Mouse (Mus musculus) midbrain, embryonic 16.5 days (tissue): ENCODE results near the gene Trpv4. TPM values are rescaled to one million over a fixed set of nuclear protein-coding genes. Genes with fewer than 3 reads are reported as not detected.

Experiments used
- ATAC-seq: fragments of 200-750 bp; cut with Nextera tagmentation; 2 replicates; pipeline ENCODE4 v1.8.0; 2017; ENCODE audit warnings: moderate TSS enrichment
- H3K27ac ChIP-seq: fragments of 300-500 bp; sonication (generic); 2 replicates; pipeline ENCODE4 v1.5.1; 2014; ENCODE audit warnings: mild to moderate bottlenecking, low read length, mixed read lengths
- H3K27me3 ChIP-seq: fragments of 300-500 bp; sonication (generic); 2 replicates; pipeline ENCODE4 v1.6.1; 2014; ENCODE audit warnings: low read depth, low read length, mixed read lengths; ENCODE audit not compliant: control insufficient read depth, insufficient read depth
- H3K36me3 ChIP-seq: fragments of 300-500 bp; sonication (generic); 2 replicates; pipeline ENCODE4 v1.6.1; 2014; ENCODE audit warnings: mild to moderate bottlenecking, low read length, moderate library complexity, mixed read lengths; ENCODE audit not compliant: control insufficient read depth, insufficient read depth
- H3K4me1 ChIP-seq: fragments of 300-500 bp; sonication (generic); 2 replicates; pipeline ENCODE4 v1.6.1; 2014; ENCODE audit warnings: mild to moderate bottlenecking, low read length, mixed read lengths; ENCODE audit not compliant: control insufficient read depth, insufficient read depth
- H3K4me2 ChIP-seq: fragments of 300-500 bp; sonication (generic); 2 replicates; pipeline ENCODE4 v1.6.1; 2014; ENCODE audit warnings: mild to moderate bottlenecking, low read length, mixed read lengths
- H3K4me3 ChIP-seq: fragments of 300-500 bp; sonication (generic); 2 replicates; pipeline ENCODE4 v1.5.1; 2014; ENCODE audit warnings: low read depth, mild to moderate bottlenecking, low read length, moderate library complexity, mixed read lengths
- H3K9ac ChIP-seq: fragments of 300-500 bp; sonication (generic); 2 replicates; pipeline ENCODE4 v1.6.1; 2014; ENCODE audit warnings: low read depth, low read length, mixed read lengths
- H3K9me3 ChIP-seq: fragments of 300-500 bp; sonication (generic); replicated peaks from 2 replicates; pipeline ENCODE4 v1.6.1; 2014; ENCODE audit warnings: mild to moderate bottlenecking, low read length, mixed read lengths; ENCODE audit not compliant: control insufficient read depth, poor library complexity, severe bottlenecking
- WGBS: fragments of 180-500 bp; shearing (Covaris S2); extraction: QIAGEN DNeasy Blood & Tissue Kit; methylation state at CpG from one replicate; pipeline ENCODE4 v1.1.7; 2014; 5-methylcytosine and 5-hydroxymethylcytosine counted together
- polyA plus RNA-seq: library from polyadenylated mRNA; unstranded; fragments of >200 nt; fragmentation: Nextera tagmentation; extraction: Ambion mirVana; gene quantifications from 2 replicates; pipeline ENCODE4 v1.2.1, GENCODE M21; 2015

The Trpv4 gene
- polyA plus RNA-seq, 1 experiment from 2014 or later = 1.3 TPM

GRCm38 (mm10) chr5:114583490-114584175, 74.6 kb downstream of the Trpv4 start:
- 78% methylated on average over 12 of the region's 12 CpGs for WGBS
- H3K4me1 ChIP-seq = peaks cover 45% of the 10 kb centered on the region
- no peaks in the 10 kb centered on the region for H3K36me3 ChIP-seq
- ATAC-seq = no peak
- no peaks in the 10 kb centered on the region for H3K9me3 ChIP-seq
- H3K4me2 ChIP-seq = no peak overlapping the region
- H3K9ac ChIP-seq = no peak overlapping the region; the same call in 1 of the 2 replicates
- no peak overlapping the region for H3K4me3 ChIP-seq
- no peak overlapping the region for H3K27ac ChIP-seq
- no peaks in the 10 kb centered on the region for H3K27me3 ChIP-seq

DNA sequence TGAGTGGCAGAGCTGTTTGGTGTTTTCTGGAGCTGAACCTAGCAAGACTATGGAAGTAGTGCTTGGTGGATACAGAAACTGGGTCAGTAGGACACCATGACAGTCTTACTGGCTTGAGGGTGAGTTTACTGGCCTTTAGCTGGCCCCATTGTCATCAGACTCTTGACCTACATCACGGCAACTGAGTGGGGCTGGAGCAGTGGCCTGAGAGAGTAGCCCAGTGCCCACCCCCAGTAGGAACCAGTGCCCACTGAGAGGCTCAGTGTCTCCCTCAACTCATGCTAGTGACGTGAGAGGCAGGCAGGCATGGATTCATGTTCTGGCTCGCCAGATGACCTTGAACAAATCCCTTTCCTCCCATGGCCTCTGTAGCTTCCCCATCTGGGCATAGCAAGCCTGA, 75.2 kb downstream of the Trpv4 start:
- Histone ChIP-seq H3K9ac (no peak overlapping the region), H3K4me3 (no peak overlapping the region), H3K36me3 (no peaks in the 10 kb centered on the region), H3K4me2 (no peak overlapping the region), H3K9me3 (no peaks in the 10 kb centered on the region), H3K27ac (no peak overlapping the region), H3K4me1 (peaks cover 43% of the 10 kb centered on the region), H3K27me3 (no peaks in the 10 kb centered on the region)
- WGBS = 78% methylated on average over 3 of the region's 3 CpGs
- ATAC-seq = no peak

- no peak overlapping the region for H3K4me2 ChIP-seq
- peaks cover 52% of the 10 kb centered on the region for H3K4me1 ChIP-seq
- H3K9me3 ChIP-seq = no peaks in the 10 kb centered on the region
- no peaks in the 10 kb centered on the region for H3K36me3 ChIP-seq
- no peak overlapping the region for H3K4me3 ChIP-seq
- no peaks in the 10 kb centered on the region for H3K27me3 ChIP-seq
- no peak overlapping the region for H3K9ac ChIP-seq
- ATAC-seq = no peak
- 50% methylated on average over 12 of the region's 12 CpGs for WGBS
- H3K27ac ChIP-seq = peak overlapping the region; percentile 39
These were observed 76.7 kb downstream of the Trpv4 start for GRCm38 (mm10) chr5:114581486-114581885.

GRCm38 (mm10) chr5:114579714-114580357, 78.4 kb downstream of the Trpv4 start:
- H3K9me3 ChIP-seq = no peaks in the 10 kb centered on the region
- 56% methylated on average over 8 of the region's 8 CpGs for WGBS
- no peak overlapping the region for H3K4me3 ChIP-seq
- no peaks in the 10 kb centered on the region for H3K36me3 ChIP-seq
- H3K9ac ChIP-seq = no peak overlapping the region
- H3K4me2 ChIP-seq = no peak overlapping the region
- peaks cover 52% of the 10 kb centered on the region for H3K4me1 ChIP-seq
- no peaks in the 10 kb centered on the region for H3K27me3 ChIP-seq
- no peak for ATAC-seq
- no peak overlapping the region for H3K27ac ChIP-seq

- Histone ChIP-seq H3K27ac (no peak overlapping the region), H3K36me3 (no peaks in the 10 kb centered on the region), H3K4me2 (peak overlapping the region; percentile 12; the same call in 1 of the 2 replicates), H3K4me1 (peaks cover 54% of the 10 kb centered on the region), H3K27me3 (no peaks in the 10 kb centered on the region), H3K4me3 (no peak overlapping the region), H3K9me3 (no peaks in the 10 kb centered on the region), H3K9ac (no peak overlapping the region)
- no peak for ATAC-seq
- WGBS = 29% methylated on average over 20 of the region's 20 CpGs
These were observed 79.9 kb downstream of the Trpv4 start for GRCm38 (mm10) chr5:114578361-114578760.

- H3K27me3 ChIP-seq = no peaks in the 10 kb centered on the region
- H3K4me3 ChIP-seq = no peak overlapping the region
- no peaks in the 10 kb centered on the region for H3K36me3 ChIP-seq
- H3K9me3 ChIP-seq = no peaks in the 10 kb centered on the region
- no peak overlapping the region for H3K27ac ChIP-seq
- peak overlapping the region; percentile 44; the same call in 1 of the 2 replicates for H3K4me2 ChIP-seq
- H3K4me1 ChIP-seq = peaks cover 62% of the 10 kb centered on the region
- H3K9ac ChIP-seq = no peak overlapping the region
- ATAC-seq = no peak
- 83% methylated on average over 16 of the region's 16 CpGs for WGBS
These were observed 82.1 kb downstream of the Trpv4 start for GRCm38 (mm10) chr5:114575986-114576605.

GRCm38 (mm10) chr5:114575530-114575929, 82.7 kb downstream of the Trpv4 start:
- no peak overlapping the region for H3K27ac ChIP-seq
- H3K9me3 ChIP-seq = no peaks in the 10 kb centered on the region
- H3K4me3 ChIP-seq = no peak overlapping the region
- H3K4me1 ChIP-seq = peaks cover 64% of the 10 kb centered on the region
- peak overlapping the region; percentile 44; the same call in 1 of the 2 replicates for H3K4me2 ChIP-seq
- 57% methylated on average over 7 of the region's 7 CpGs for WGBS
- no peak for ATAC-seq
- H3K27me3 ChIP-seq = no peaks in the 10 kb centered on the region
- H3K9ac ChIP-seq = peak overlapping the region; percentile 31; the same call in 1 of the 2 replicates
- no peaks in the 10 kb centered on the region for H3K36me3 ChIP-seq

DNA sequence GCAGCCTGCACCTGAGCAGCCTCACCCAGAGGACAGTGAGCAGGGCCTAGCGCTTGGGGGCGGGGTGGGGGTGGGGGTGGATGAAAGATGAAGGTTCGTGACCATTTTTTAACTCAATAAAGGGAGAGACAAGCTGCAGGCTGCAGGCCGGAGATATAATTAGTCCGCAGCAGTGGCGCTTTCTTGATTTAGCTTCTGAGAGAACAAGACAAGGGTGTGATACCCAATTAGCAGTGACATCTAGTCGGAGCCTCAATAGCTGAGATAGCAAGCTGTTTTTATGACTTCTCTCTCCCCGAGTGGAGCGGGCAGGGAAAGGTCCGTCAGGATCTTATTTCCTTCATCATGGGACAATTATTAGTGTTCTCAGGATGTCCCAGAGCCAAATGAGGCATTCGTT, 83.2 kb downstream of the Trpv4 start:
- Histone ChIP-seq H3K9me3 (no peaks in the 10 kb centered on the region), H3K9ac (peak overlapping the region; percentile 31; the same call in 1 of the 2 replicates), H3K27me3 (no peaks in the 10 kb centered on the region), H3K36me3 (no peaks in the 10 kb centered on the region), H3K4me3 (no peak overlapping the region), H3K4me2 (peak overlapping the region; percentile 44), H3K27ac (peak overlapping the region; percentile 40; the same call in 1 of the 2 replicates), H3K4me1 (peaks cover 67% of the 10 kb centered on the region)
- no peak for ATAC-seq
- 31% methylated on average over 11 of the region's 11 CpGs for WGBS
